Comparison of ENCODE assay signal across 8 mouse cellular contexts in genomic region chr5:115633060-115633459, GRCm38 (mm10). TPM values are rescaled to one million over a fixed set of nuclear protein-coding genes. Genes with fewer than 3 reads are reported as not detected.
DNase-seq lines count a peak whose midpoint lies in the region; ATAC-seq and TF ChIP-seq lines count a peak whose summit lies in the region.

No protein-coding gene starts in this region.

- WGBS in heart, postnatal 0 days: 42% methylated on average over 4 of the region's 4 CpGs
- 71% methylated on average over 4 of the region's 4 CpGs for WGBS in hindbrain, embryonic 11.5 days
- WGBS in midbrain, embryonic 11.5 days: 69% methylated on average over 4 of the region's 4 CpGs

- ATAC-seq in heart, postnatal 0 days (ENCODE audit: insufficient read depth, low read depth): no peak
- ATAC-seq in hindbrain, embryonic 11.5 days (ENCODE audit: low FRiP score): no peak
- no peak for ATAC-seq in midbrain, embryonic 11.5 days (ENCODE audit: low FRiP score)

- 0 out of 2 replicates have a peak, but pooled peaks cover 10% of the 10 kb centered on the region for H3K4me1 ChIP-seq in heart, postnatal 0 days (ENCODE audit: control insufficient read depth, insufficient read depth)
- H3K4me1 ChIP-seq in hindbrain, embryonic 11.5 days (replicated peaks; ENCODE audit: control insufficient read depth, insufficient read depth, low read length): peaks cover 4% of the 10 kb centered on the region; the same call in 1 of the 2 replicates
- peaks cover 18% of the 10 kb centered on the region for H3K4me1 ChIP-seq in midbrain, embryonic 11.5 days (ENCODE audit: control insufficient read depth, insufficient read depth, low read length)

- peak overlapping the region; percentile 68 for H3K4me2 ChIP-seq in heart, postnatal 0 days (ENCODE audit: low read depth, low read length)
- peak overlapping the region; percentile 40 for H3K4me2 ChIP-seq in hindbrain, embryonic 11.5 days (replicated peaks; ENCODE audit: low read depth, low read length)
- peak overlapping the region; percentile 70 for H3K4me2 ChIP-seq in midbrain, embryonic 11.5 days

- H3K36me3 ChIP-seq in heart, postnatal 0 days (replicated peaks; ENCODE audit: control insufficient read depth, insufficient read depth, low read length): peaks cover 6% of the 10 kb centered on the region
- no peaks in the 10 kb centered on the region for H3K36me3 ChIP-seq in hindbrain, embryonic 11.5 days (ENCODE audit: control insufficient read depth, insufficient read depth, low read length)
- no peaks in the 10 kb centered on the region for H3K36me3 ChIP-seq in midbrain, embryonic 11.5 days (ENCODE audit: control insufficient read depth, insufficient read depth, low read length)

- TF ChIP-seq CTCF in heart, postnatal 0 days (IDR thresholded peaks at IDR 0.05; ENCODE audit: low read depth): no peak

- H3K27me3 ChIP-seq in heart, postnatal 0 days (ENCODE audit: control insufficient read depth, insufficient read depth, low read length): no peaks in the 10 kb centered on the region
- H3K27me3 ChIP-seq in hindbrain, embryonic 11.5 days (ENCODE audit: control insufficient read depth, insufficient read depth, low read length): no peaks in the 10 kb centered on the region
- H3K27me3 ChIP-seq in midbrain, embryonic 11.5 days (ENCODE audit: control insufficient read depth, insufficient read depth, low read length): no peaks in the 10 kb centered on the region

- no peak for DNase-seq in heart, postnatal 0 days (ENCODE audit: low spot score)
- no peak for DNase-seq in heart, adult 8-10 months (ENCODE audit: low spot score)
- peak; percentile 19 for DNase-seq in Muller cell, postnatal 12 days (ENCODE audit: inconsistent ontology term)
- peak; percentile 11 for DNase-seq in hindbrain, embryonic 11.5 days (ENCODE audit: low spot score)
- DNase-seq in midbrain, embryonic 11.5 days (ENCODE audit: low spot score, missing footprints): peak; percentile 83
- no peak for DNase-seq in spleen, adult 18-20 months
- DNase-seq in frontal cortex, postnatal 10 days (ENCODE audit: low spot score in 2 of 2): no peak
- no peak for DNase-seq in gastrocnemius, postnatal 25 days

- no peak overlapping the region for H3K9ac ChIP-seq in heart, postnatal 0 days (replicated peaks; ENCODE audit: low read depth, low read length)
- peak overlapping the region; percentile 79 for H3K9ac ChIP-seq in hindbrain, embryonic 11.5 days (ENCODE audit: low read depth, low read length)
- H3K9ac ChIP-seq in midbrain, embryonic 11.5 days (ENCODE audit: low read length): peak overlapping the region; percentile 89

- peak overlapping the region; percentile 65 for H3K4me3 ChIP-seq in heart, postnatal 0 days (ENCODE audit: low read depth, low read length)
- H3K4me3 ChIP-seq in hindbrain, embryonic 11.5 days (ENCODE audit: low read depth, low read length): peak overlapping the region; percentile 86
- H3K4me3 ChIP-seq in midbrain, embryonic 11.5 days (ENCODE audit: low read depth, low read length): peak overlapping the region; percentile 97

- no peak overlapping the region for H3K27ac ChIP-seq in heart, postnatal 0 days (ENCODE audit: low read depth)
- no peak overlapping the region for H3K27ac ChIP-seq in hindbrain, embryonic 11.5 days (ENCODE audit: low read depth, low read length)
- H3K27ac ChIP-seq in midbrain, embryonic 11.5 days (ENCODE audit: low read depth, low read length): no peak overlapping the region

- TF ChIP-seq EP300 in heart, postnatal 0 days (IDR thresholded peaks at IDR 0.05; ENCODE audit: low read depth): no peak

- no peaks in the 10 kb centered on the region for H3K9me3 ChIP-seq in heart, postnatal 0 days (replicated peaks; ENCODE audit: control insufficient read depth, low read length)
- no peaks in the 10 kb centered on the region for H3K9me3 ChIP-seq in hindbrain, embryonic 11.5 days (ENCODE audit: control insufficient read depth, low read length)
- H3K9me3 ChIP-seq in midbrain, embryonic 11.5 days (ENCODE audit: control insufficient read depth, low read length): no peaks in the 10 kb centered on the region

RNA-seq across cellular contexts. Expression of gene Rab35, which starts 1.4 kb away (rescaled TPM):
- 37.4 and 43.6 TPM in 2 replicates for total RNA-seq in heart, postnatal 0 days (2014; rRNA removed; ENCODE audit: low replicate concordance)
- polyA plus RNA-seq in heart, postnatal 0 days (2015; fragmentation: Nextera tagmentation; extraction: Ambion mirVana): 13.4 and 14.1 TPM in 2 replicates
- 10 to 100 TPM; 42.0 to 48.0 (median 44.0) TPM for total RNA-seq in heart, adult 8-10 months (2022)
- 18.3 and 18.8 TPM in 2 replicates for polyA plus RNA-seq in hindbrain, embryonic 11.5 days (2014; fragmentation: Nextera tagmentation; extraction: Ambion mirVana)
- 19.4 and 19.6 TPM in 2 replicates for polyA plus RNA-seq in midbrain, embryonic 11.5 days (2014; fragmentation: Nextera tagmentation; extraction: Ambion mirVana)
- 10 to 100 TPM; 28.1 to 31.2 TPM for total RNA-seq in gastrocnemius, postnatal 25 days (2021)

Comparison
In these comparisons a context has a peak if more than half of its experiments do, and no peak if none do; other contexts are left out.
1. DNase-seq: peak in Muller cell, postnatal 12 days (single experiment), hindbrain, embryonic 11.5 days (single experiment) and midbrain, embryonic 11.5 days (single experiment); none in heart, postnatal 0 days (single experiment), heart, adult 8-10 months (single experiment), spleen, adult 18-20 months (0 of 2), frontal cortex, postnatal 10 days (0 of 2) and gastrocnemius, postnatal 25 days (single experiment).
2. Peak in every context shown above with its lines, with median percentiles within 50 percentile points of each other: H3K4me2 ChIP-seq and H3K4me3 ChIP-seq.